ENCODE assay signal across 26 mouse cellular contexts in genomic region chr10:94346596-94346995, GRCm38 (mm10). TPM values are rescaled to one million over a fixed set of nuclear protein-coding genes. Genes with fewer than 3 reads are reported as not detected.
DNase-seq lines count a peak whose midpoint lies in the region; ATAC-seq lines count a peak whose summit lies in the region.
"Had no signal": no experiment of that assay in that cellular context is flagged by ENCODE, and none has a peak within 500 bp of the region (broad histone marks: within the 10 kb centered on the region; RNA-seq: fewer than 3 reads in every experiment).

No protein-coding gene starts in this region.

- H3K4me3 ChIP-seq in heart, embryonic 10.5 days = no peak overlapping the region
- no peak overlapping the region for H3K4me3 ChIP-seq in intestine, embryonic 14.5 days (ENCODE audit: low read depth, low read length)
- H3K4me3 ChIP-seq in intestine, embryonic 15.5 days (replicated peaks) = no peak overlapping the region
- no peak overlapping the region for H3K4me3 ChIP-seq in midbrain, embryonic 11.5 days (ENCODE audit: low read depth, low read length)
- H3K4me3 ChIP-seq in midbrain, embryonic 13.5 days (replicated peaks) = no peak overlapping the region

- intact Hi-C loops in heart, postnatal 25 days (cut with DNase I) = no loop called here

- no peaks in the 10 kb centered on the region for H3K36me3 ChIP-seq in heart, embryonic 10.5 days
- H3K36me3 ChIP-seq in intestine, embryonic 14.5 days (ENCODE audit: control insufficient read depth, insufficient read depth, low read length) = no peaks in the 10 kb centered on the region
- H3K36me3 ChIP-seq in intestine, embryonic 15.5 days = no peaks in the 10 kb centered on the region
- no peaks in the 10 kb centered on the region for H3K36me3 ChIP-seq in midbrain, embryonic 11.5 days (ENCODE audit: control insufficient read depth, insufficient read depth, low read length)
- no peaks in the 10 kb centered on the region for H3K36me3 ChIP-seq in midbrain, embryonic 13.5 days
- H3K36me3 ChIP-seq: G1E had no signal

- H3K4me1 ChIP-seq in heart, embryonic 10.5 days = peaks cover 17% of the 10 kb centered on the region
- no peaks in the 10 kb centered on the region for H3K4me1 ChIP-seq in intestine, embryonic 14.5 days (replicated peaks; ENCODE audit: control insufficient read depth, insufficient read depth, low read length)
- no peaks in the 10 kb centered on the region for H3K4me1 ChIP-seq in intestine, embryonic 15.5 days (replicated peaks)
- H3K4me1 ChIP-seq in midbrain, embryonic 11.5 days (ENCODE audit: control insufficient read depth, insufficient read depth, low read length) = no peaks in the 10 kb centered on the region
- 0 out of 2 replicates have a peak, but pooled peaks cover 2% of the 10 kb centered on the region for H3K4me1 ChIP-seq in midbrain, embryonic 13.5 days (replicated peaks)

- no peak overlapping the region for H3K4me2 ChIP-seq in intestine, embryonic 14.5 days (ENCODE audit: low read length)
- no peak overlapping the region for H3K4me2 ChIP-seq in intestine, embryonic 15.5 days (replicated peaks)
- H3K4me2 ChIP-seq in midbrain, embryonic 11.5 days = no peak overlapping the region
- no peak overlapping the region for H3K4me2 ChIP-seq in midbrain, embryonic 13.5 days (replicated peaks)

- no peaks in the 10 kb centered on the region for H3K9me3 ChIP-seq in heart, embryonic 10.5 days
- no peaks in the 10 kb centered on the region for H3K9me3 ChIP-seq in intestine, embryonic 14.5 days (ENCODE audit: control insufficient read depth, low read length)
- H3K9me3 ChIP-seq in intestine, embryonic 15.5 days = no peaks in the 10 kb centered on the region
- no peaks in the 10 kb centered on the region for H3K9me3 ChIP-seq in midbrain, embryonic 11.5 days (ENCODE audit: control insufficient read depth, low read length)
- H3K9me3 ChIP-seq in midbrain, embryonic 13.5 days = no peaks in the 10 kb centered on the region
- H3K9me3 ChIP-seq: G1E had no signal

- H3K27ac ChIP-seq in heart, embryonic 10.5 days = no peak overlapping the region
- H3K27ac ChIP-seq in intestine, embryonic 14.5 days (ENCODE audit: low read depth) = no peak overlapping the region
- H3K27ac ChIP-seq in intestine, embryonic 15.5 days = no peak overlapping the region
- H3K27ac ChIP-seq in midbrain, embryonic 11.5 days (ENCODE audit: low read depth, low read length) = no peak overlapping the region
- no peak overlapping the region for H3K27ac ChIP-seq in midbrain, embryonic 13.5 days

- DNase-seq in heart, adult 11 months = peak; percentile 74
- no peak for DNase-seq in heart, postnatal 25 days (ENCODE audit: low spot score)
- DNase-seq in heart, embryonic 10.5 days (ENCODE audit: low spot score) = peak; percentile 38
- DNase-seq in heart, adult 8-10 months (ENCODE audit: low spot score) = no peak
- DNase-seq in intestine, embryonic 14.5 days (ENCODE audit: low spot score) = peak; percentile 40
- peak; percentile 17 for DNase-seq in midbrain, embryonic 11.5 days (ENCODE audit: low spot score, missing footprints)
- DNase-seq: adrenal gland, adult 2 months; adrenal gland, adult 8-10 months; adrenal gland, postnatal 10 days; adrenal gland, postnatal 14 days; adrenal gland, postnatal 25 days; adrenal gland, postnatal 36 days; B cell, adult 2 months; cerebellum, adult 11 months; cerebellum, adult 11-12 months had no signal

- H3K9ac ChIP-seq in intestine, embryonic 14.5 days (ENCODE audit: low read length) = no peak overlapping the region
- no peak overlapping the region for H3K9ac ChIP-seq in intestine, embryonic 15.5 days
- H3K9ac ChIP-seq in midbrain, embryonic 11.5 days (ENCODE audit: low read length) = no peak overlapping the region
- H3K9ac ChIP-seq in midbrain, embryonic 13.5 days (replicated peaks) = no peak overlapping the region

- no peak for ATAC-seq in intestine, embryonic 14.5 days (replicated peaks; ENCODE audit: low FRiP score, low TSS enrichment, low read depth)
- no peak for ATAC-seq in intestine, embryonic 15.5 days
- ATAC-seq in midbrain, embryonic 11.5 days (ENCODE audit: low FRiP score) = no peak
- ATAC-seq in midbrain, embryonic 13.5 days = no peak
- ATAC-seq: activated CD4-positive, CD25-positive, alpha-beta regulatory T cell, adult 4 months; CD4-positive, CD25-positive, alpha-beta regulatory T cell, adult 4 months; Patski had no signal

- 89% methylated on average over 7 of the region's 7 CpGs for WGBS in heart, embryonic 10.5 days
- WGBS in intestine, embryonic 14.5 days = 92% methylated on average over 7 of the region's 7 CpGs
- WGBS in intestine, embryonic 15.5 days = 92% methylated on average over 7 of the region's 7 CpGs
- 90% methylated on average over 7 of the region's 7 CpGs for WGBS in midbrain, embryonic 11.5 days
- 95% methylated on average over 7 of the region's 7 CpGs for WGBS in midbrain, embryonic 13.5 days

- H3K27me3 ChIP-seq in heart, embryonic 10.5 days (ENCODE audit: insufficient read depth, poor library complexity, severe bottlenecking) = peaks cover 3% of the 10 kb centered on the region; the same call in 1 of the 2 replicates
- H3K27me3 ChIP-seq in intestine, embryonic 14.5 days (replicated peaks; ENCODE audit: control insufficient read depth, insufficient read depth, low read length) = no peaks in the 10 kb centered on the region
- H3K27me3 ChIP-seq in intestine, embryonic 15.5 days (replicated peaks) = no peaks in the 10 kb centered on the region
- H3K27me3 ChIP-seq in midbrain, embryonic 11.5 days (ENCODE audit: control insufficient read depth, insufficient read depth, low read length) = no peaks in the 10 kb centered on the region
- H3K27me3 ChIP-seq in midbrain, embryonic 13.5 days = no peaks in the 10 kb centered on the region
- H3K27me3 ChIP-seq: CH12.LX, Patski had no signal

RNA-seq across cellular contexts. Expression of gene Tmcc3, which starts 34.8 kb away (rescaled TPM):
- total RNA-seq in heart, postnatal 25 days (2021) = 10 to 100 TPM; 24.6 to 34.6 TPM
- 9.8 and 12.2 TPM in 2 replicates for polyA plus RNA-seq in heart, embryonic 10.5 days (2016; fragmentation: Nextera tagmentation; extraction: Ambion mirVana)
- total RNA-seq in heart, adult 8-10 months (2022) = 10 to 100 TPM; 28.1 to 32.2 (median 29.6) TPM
- 10.4 and 10.6 TPM in 2 replicates for polyA plus RNA-seq in intestine, embryonic 14.5 days (2014; fragmentation: Nextera tagmentation; extraction: Ambion mirVana)
- 8.6 and 9.2 TPM in 2 replicates for polyA plus RNA-seq in intestine, embryonic 15.5 days (2015; fragmentation: Nextera tagmentation; extraction: Ambion mirVana)
- 3.2 and 4.0 TPM in 2 replicates for polyA plus RNA-seq in midbrain, embryonic 11.5 days (2014; fragmentation: Nextera tagmentation; extraction: Ambion mirVana)
- polyA plus RNA-seq in midbrain, embryonic 13.5 days (2015; fragmentation: Nextera tagmentation; extraction: Ambion mirVana) = 6.1 and 6.6 TPM in 2 replicates

RNA-seq across cellular contexts. Expression of gene Gm4792, which starts 48.1 kb away (rescaled TPM):
- not detected for total RNA-seq in heart, postnatal 25 days (2021)
- polyA plus RNA-seq in heart, embryonic 10.5 days (2016; fragmentation: Nextera tagmentation; extraction: Ambion mirVana) = not detected in 2 replicates
- not detected for total RNA-seq in heart, adult 8-10 months (2022)
- polyA plus RNA-seq in intestine, embryonic 14.5 days (2014; fragmentation: Nextera tagmentation; extraction: Ambion mirVana) = not detected in 2 replicates
- polyA plus RNA-seq in intestine, embryonic 15.5 days (2015; fragmentation: Nextera tagmentation; extraction: Ambion mirVana) = not detected in 2 replicates
- polyA plus RNA-seq in midbrain, embryonic 11.5 days (2014; fragmentation: Nextera tagmentation; extraction: Ambion mirVana) = not detected in 2 replicates
- polyA plus RNA-seq in midbrain, embryonic 13.5 days (2015; fragmentation: Nextera tagmentation; extraction: Ambion mirVana) = 0.43 and 0.90 TPM in 2 replicates
- total RNA-seq: adrenal gland, adult 18-20 months; adrenal gland, adult 2 months; adrenal gland, adult 8-10 months; adrenal gland, postnatal 10 days; adrenal gland, postnatal 14 days; adrenal gland, postnatal 25 days; adrenal gland, postnatal 36 days; CH12.LX; ES-E14; G1E; MEL had no signal
- polyA plus RNA-seq: activated CD4-positive, CD25-positive, alpha-beta regulatory T cell, adult 4 months; adrenal gland, adult 2 months; C2C12; CD4-positive, CD25-positive, alpha-beta regulatory T cell, adult 4 months; G1E; Patski had no signal

Comparison
In these comparisons a context has a peak if more than half of its experiments do, and no peak if none do; other contexts are left out.
1. DNase-seq: peak in heart, adult 11 months (single experiment), heart, embryonic 10.5 days (single experiment), intestine, embryonic 14.5 days (single experiment) and midbrain, embryonic 11.5 days (single experiment); none in heart, postnatal 25 days (single experiment) and heart, adult 8-10 months (single experiment).